Mouse (Mus musculus) heart, postnatal 0 days (tissue): Measurements from ENCODE around the gene Grm4. TPM values are rescaled to one million over a fixed set of nuclear protein-coding genes. Genes with fewer than 3 reads are reported as not detected.
A peak's percentile ranks its signal among the peaks of the same experiment; 100 is the strongest.

Experiments
- ATAC-seq: fragments of 200-750 bp; cut with Nextera tagmentation; 2 replicates; pipeline ENCODE4 v1.8.0; 2017; ENCODE audit warnings: low read depth, moderate number of reproducible peaks, moderate library complexity; ENCODE audit not compliant: insufficient read depth
- DNase-seq: peaks from one replicate; pipeline ENCODE4 v3.0.0-alpha.2; 2016; ENCODE audit warnings: low spot score
- H3K27ac ChIP-seq: fragments of 300-500 bp; sonication (generic); 2 replicates; pipeline ENCODE4 v1.5.1; 2014; ENCODE audit warnings: low read depth, mild to moderate bottlenecking
- H3K27me3 ChIP-seq: fragments of 300-500 bp; sonication (generic); 2 replicates; pipeline ENCODE4 v1.6.1; 2014; ENCODE audit warnings: low read length, mixed read lengths; ENCODE audit not compliant: control insufficient read depth, insufficient read depth
- H3K36me3 ChIP-seq: fragments of 300-500 bp; sonication (generic); replicated peaks from 2 replicates; pipeline ENCODE4 v1.6.1; 2014; ENCODE audit warnings: low read length, mixed read lengths; ENCODE audit not compliant: control insufficient read depth, insufficient read depth
- H3K4me1 ChIP-seq: fragments of 300-500 bp; sonication (generic); 2 replicates; pipeline ENCODE4 v1.6.1; 2014; ENCODE audit warnings: antibody characterized with exemption; ENCODE audit not compliant: control insufficient read depth, insufficient read depth
- H3K4me2 ChIP-seq: fragments of 300-500 bp; sonication (generic); 2 replicates; pipeline ENCODE4 v1.6.1; 2014; ENCODE audit warnings: low read depth, mild to moderate bottlenecking, low read length, moderate library complexity
- H3K4me3 ChIP-seq: fragments of 300-500 bp; sonication (generic); 2 replicates; pipeline ENCODE4 v1.5.1; 2014; ENCODE audit warnings: low read depth, low read length
- H3K9ac ChIP-seq: fragments of 300-500 bp; sonication (generic); replicated peaks from 2 replicates; pipeline ENCODE4 v1.6.1; 2014; ENCODE audit warnings: low read depth, low read length, mixed read lengths
- H3K9me3 ChIP-seq: fragments of 300-500 bp; sonication (generic); replicated peaks from 2 replicates; pipeline ENCODE4 v1.6.1; 2016; ENCODE audit warnings: low read length; ENCODE audit not compliant: control insufficient read depth
- CTCF ChIP-seq: IDR thresholded peaks from 2 replicates; pipeline ENCODE4 v1.5.1; 2016; ENCODE audit warnings: antibody characterized with exemption, control low read depth, low read depth
- EP300 ChIP-seq: IDR thresholded peaks from 2 replicates; pipeline ENCODE4 v1.6.1; 2016; ENCODE audit warnings: antibody characterized with exemption, low read depth
- WGBS: fragments of 180-500 bp; shearing (Covaris S2); extraction: QIAGEN DNeasy Blood & Tissue Kit; methylation state at CpG from one replicate; pipeline ENCODE4 v1.1.7; 2014; 5-methylcytosine and 5-hydroxymethylcytosine counted together
- polyA plus RNA-seq: library from polyadenylated mRNA; unstranded; fragments of >200 nt; fragmentation: Nextera tagmentation; extraction: Ambion mirVana; gene quantifications from 2 replicates; pipeline ENCODE4 v1.2.1, GENCODE M21; 2015
- total RNA-seq: library from RNA; depleted of rRNA; stranded (reverse); fragments of >200 nt; gene quantifications from 2 replicates; pipeline ENCODE4 v1.2.3, GENCODE M21; 2014; ENCODE audit warnings: low replicate concordance

Grm4 gene
- total and polyA plus RNA-seq, 2 experiments from 2014 or later: 0.03 TPM; not detected in 1

GRCm38 (mm10) chr17:27534718-27535117 lies 13.5 kb upstream of the Grm4 start:
- TF ChIP-seq CTCF (peak; percentile 100), EP300 (no peak)
- Histone ChIP-seq H3K27me3 (no peaks in the 10 kb centered on the region), H3K4me1 (no peaks in the 10 kb centered on the region), H3K27ac (no peak overlapping the region), H3K9ac (no peak overlapping the region), H3K4me2 (no peak overlapping the region), H3K4me3 (no peak overlapping the region), H3K9me3 (no peaks in the 10 kb centered on the region), H3K36me3 (no peaks in the 10 kb centered on the region)
- ATAC-seq: peak; percentile 70
- DNase-seq: peak; percentile 64
- 7% methylated on average over 10 of the region's 10 CpGs for WGBS

DNA sequence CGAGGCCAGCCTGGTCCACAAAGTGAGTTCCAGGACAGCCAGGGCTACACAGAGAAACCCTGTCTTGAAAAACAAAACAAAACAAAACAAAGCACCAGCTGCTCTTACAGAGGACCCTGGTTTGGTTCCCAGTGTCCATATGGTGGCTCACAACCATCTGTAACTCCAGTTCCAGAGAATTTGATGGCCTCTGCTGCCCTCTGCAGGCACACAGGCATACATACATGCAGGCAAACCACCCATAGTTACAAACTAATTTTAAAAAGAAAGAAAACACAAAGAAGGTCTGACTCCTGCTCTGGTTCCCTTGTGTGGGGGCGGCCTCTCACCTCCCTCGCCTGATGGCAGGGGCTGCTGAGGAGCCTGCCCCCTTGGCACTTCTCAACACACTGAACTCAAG lies 12.2 kb upstream of the Grm4 start:
- ATAC-seq (no peak), DNase-seq (no peak)
- Histone ChIP-seq H3K9me3 (no peaks in the 10 kb centered on the region), H3K4me3 (no peak overlapping the region), H3K4me1 (no peaks in the 10 kb centered on the region), H3K27me3 (no peaks in the 10 kb centered on the region), H3K9ac (no peak overlapping the region), H3K27ac (no peak overlapping the region), H3K4me2 (no peak overlapping the region), H3K36me3 (no peaks in the 10 kb centered on the region)
- peak; percentile 18; the same call in 1 of the 2 replicates for TF ChIP-seq CTCF
- no peak for TF ChIP-seq EP300
- WGBS: 75% methylated on average over 3 of the region's 3 CpGs

DNA sequence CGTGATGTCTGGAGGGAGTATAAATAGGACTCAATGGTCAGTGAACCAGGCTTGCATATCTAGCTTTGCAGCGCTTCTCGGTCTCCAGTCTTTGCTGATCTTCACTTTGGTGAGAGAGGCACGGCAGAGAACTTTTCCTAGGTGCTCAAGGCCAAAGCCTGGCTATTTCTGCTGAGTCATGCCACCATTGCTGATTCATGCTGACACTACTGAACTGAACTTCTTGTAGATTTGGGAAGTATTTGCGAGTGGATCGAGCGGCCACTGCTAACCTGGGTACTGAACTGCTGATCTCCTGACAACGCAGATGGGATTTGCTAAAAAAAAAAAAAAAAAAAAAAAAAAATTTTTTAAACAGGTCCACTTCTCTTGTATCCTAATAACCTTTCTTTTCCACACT lies 10.9 kb upstream of the Grm4 start:
- Histone ChIP-seq H3K9me3 (no peaks in the 10 kb centered on the region), H3K36me3 (no peaks in the 10 kb centered on the region), H3K27ac (no peak overlapping the region), H3K27me3 (no peaks in the 10 kb centered on the region), H3K4me2 (no peak overlapping the region), H3K9ac (no peak overlapping the region), H3K4me3 (no peak overlapping the region), H3K4me1 (no peaks in the 10 kb centered on the region)
- TF ChIP-seq EP300: no peak
- no peak for TF ChIP-seq CTCF
- ATAC-seq (no peak), DNase-seq (no peak)
- WGBS: 84% methylated on average over 8 of the region's 8 CpGs

DNA sequence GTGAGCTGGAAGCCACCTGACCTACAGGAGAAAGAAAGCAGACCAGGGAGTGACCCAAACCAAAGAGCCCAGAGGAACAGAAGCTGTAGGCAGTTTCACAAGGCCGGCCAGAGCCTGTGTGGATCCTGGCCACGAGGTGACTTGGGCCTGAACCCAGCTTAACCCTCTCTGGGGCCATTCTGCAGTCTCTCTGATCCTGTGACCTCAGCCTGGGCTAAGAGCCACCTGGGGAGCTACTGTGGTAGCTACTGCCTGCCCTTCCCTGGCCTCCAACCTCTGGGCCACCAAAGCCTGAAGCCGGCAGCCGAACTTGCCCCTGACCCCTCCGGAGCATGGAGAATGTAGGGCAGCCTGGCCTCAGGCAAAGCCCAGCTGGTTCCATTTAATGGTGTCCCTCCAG lies 7.6 kb upstream of the Grm4 start:
- no peaks in the 10 kb centered on the region for H3K9me3 ChIP-seq
- no peaks in the 10 kb centered on the region for H3K36me3 ChIP-seq
- H3K9ac ChIP-seq: no peak overlapping the region
- H3K27ac ChIP-seq: no peak overlapping the region
- no peak for DNase-seq
- H3K27me3 ChIP-seq: no peaks in the 10 kb centered on the region
- ATAC-seq: no peak
- H3K4me2 ChIP-seq: no peak overlapping the region
- no peaks in the 10 kb centered on the region for H3K4me1 ChIP-seq
- no peak overlapping the region for H3K4me3 ChIP-seq
- 72% methylated on average over 5 of the region's 5 CpGs for WGBS
- no peak for TF ChIP-seq EP300
- no peak for TF ChIP-seq CTCF

GRCm38 (mm10) chr17:27528030-27528429 lies 6.8 kb upstream of the Grm4 start:
- 40% methylated on average over 8 of the region's 8 CpGs for WGBS
- H3K9me3 ChIP-seq: no peaks in the 10 kb centered on the region
- no peaks in the 10 kb centered on the region for H3K27me3 ChIP-seq
- no peak overlapping the region for H3K4me3 ChIP-seq
- H3K9ac ChIP-seq: no peak overlapping the region
- no peaks in the 10 kb centered on the region for H3K4me1 ChIP-seq
- H3K4me2 ChIP-seq: no peak overlapping the region
- no peak for TF ChIP-seq CTCF
- no peak for TF ChIP-seq EP300
- ATAC-seq (no peak), DNase-seq (no peak)
- H3K36me3 ChIP-seq: no peaks in the 10 kb centered on the region
- no peak overlapping the region for H3K27ac ChIP-seq

DNA sequence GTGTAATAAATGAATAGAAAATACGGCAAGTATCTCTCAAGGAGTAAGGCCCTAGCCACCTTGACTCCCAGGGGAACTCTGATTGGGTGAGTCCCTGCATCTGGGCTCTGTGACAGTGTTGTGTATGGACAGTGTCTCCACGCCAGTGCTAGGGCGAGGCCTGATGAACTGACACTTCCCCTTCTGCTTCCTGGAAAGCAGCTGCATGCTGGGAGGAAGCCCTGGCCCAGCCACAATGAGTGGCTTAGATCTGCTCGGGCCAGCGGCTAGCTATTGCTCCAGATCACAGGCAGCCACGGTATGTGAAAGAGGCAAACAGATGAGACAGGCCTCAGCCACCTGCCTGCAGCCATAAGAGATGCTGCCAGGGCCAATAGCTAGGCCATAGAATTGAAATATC lies 6.0 kb upstream of the Grm4 start:
- Histone ChIP-seq H3K9ac (no peak overlapping the region), H3K4me3 (no peak overlapping the region), H3K27ac (no peak overlapping the region), H3K9me3 (no peaks in the 10 kb centered on the region), H3K4me2 (no peak overlapping the region), H3K36me3 (no peaks in the 10 kb centered on the region), H3K4me1 (no peaks in the 10 kb centered on the region), H3K27me3 (no peaks in the 10 kb centered on the region)
- 56% methylated on average over 6 of the region's 6 CpGs for WGBS
- DNase-seq: no peak
- ATAC-seq: no peak
- TF ChIP-seq CTCF: no peak
- TF ChIP-seq EP300: no peak
